Mouse (Mus musculus) cerebellum, postnatal 4 days (tissue): ENCODE results near the gene Chmp1a.
"Not testable (repeated sequence)": the region's sequence is repeated elsewhere in the genome, so short reads cannot be mapped to it uniquely, and the experiment has no call there.

Experiments
- DNase-seq, 2 experiments: peaks; one replicate each; pipeline ENCODE4 v3.0.0; 2022; ENCODE audit warnings: low spot score in 2 of 2, mixed read lengths in 1 of 2

Chmp1a gene

DNA sequence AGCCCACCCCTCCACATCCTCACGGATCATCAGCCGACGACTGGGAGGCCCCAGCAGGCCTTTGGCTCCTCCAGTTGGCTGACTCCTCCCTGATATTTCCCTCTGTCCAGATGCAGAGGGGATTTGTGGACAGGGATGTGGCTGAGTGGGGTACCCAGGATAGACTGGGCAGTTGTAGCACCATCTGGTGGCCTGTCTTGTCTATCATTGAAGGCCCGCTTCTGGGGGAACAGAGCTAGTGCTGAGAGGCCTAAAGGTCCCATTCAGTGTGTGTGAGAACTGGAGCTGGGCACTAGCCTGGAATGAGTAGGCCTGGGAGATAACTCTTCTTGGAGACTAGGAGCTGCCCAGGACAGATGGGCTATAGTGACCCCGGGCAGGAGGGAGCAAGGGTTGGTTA lies 19.2 kb upstream of the Chmp1a start:
- DNase-seq: no peak

DNA sequence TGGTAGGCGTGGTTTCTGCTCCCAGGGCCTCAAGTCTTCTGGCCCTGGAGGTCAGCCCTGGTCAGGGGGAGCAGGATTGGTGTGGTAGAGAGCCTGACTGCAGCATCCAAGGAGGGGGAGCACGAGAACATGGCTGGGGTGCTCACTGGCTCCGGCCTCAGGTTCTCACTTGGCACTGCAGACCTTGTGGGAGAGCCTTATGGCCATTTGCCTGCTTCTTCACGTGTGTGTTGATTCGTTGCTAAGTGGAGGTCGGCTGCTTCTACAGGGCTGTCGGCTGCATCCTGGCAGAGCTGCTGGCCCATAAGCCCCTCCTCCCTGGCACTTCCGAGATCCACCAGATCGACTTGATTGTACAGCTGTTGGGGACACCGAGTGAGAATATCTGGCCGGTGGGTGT lies 17.8 kb upstream of the Chmp1a start:
- not testable (repeated sequence) for DNase-seq

GRCm38 (mm10) chr8:123228416-123228815 lies 15.9 kb upstream of the Chmp1a start:
- DNase-seq: no peak

- DNase-seq: peak; percentile 78 to 89
These were observed 12.0 kb upstream of the Chmp1a start, which contains the start of gene Cdk10 for GRCm38 (mm10) chr8:123224278-123225266. Gene Cdk10 (plus strand): TSS chr8:123224842.

GRCm38 (mm10) chr8:123220917-123221316 lies 8.4 kb upstream of the Chmp1a start:
- DNase-seq: no peak

DNA sequence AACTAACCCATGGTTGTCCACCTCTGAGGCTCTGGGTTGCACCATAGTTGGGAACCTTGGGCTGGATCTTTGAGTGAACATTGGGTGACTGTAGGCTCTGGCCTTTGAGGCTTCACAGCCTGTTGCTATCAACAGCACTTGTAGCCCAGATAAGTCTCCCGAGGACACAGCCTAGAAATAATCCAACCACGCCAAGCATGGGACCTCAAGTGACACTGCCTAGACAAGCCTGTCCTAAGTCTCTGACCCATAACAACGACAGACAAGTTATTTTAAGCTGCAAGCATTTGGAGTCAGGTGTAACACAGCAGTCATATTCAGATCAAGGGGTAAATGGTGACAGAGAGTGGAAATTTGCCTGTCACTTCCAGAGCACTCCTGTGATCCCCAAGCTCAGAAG lies 2.9 kb upstream of the Chmp1a start:
- no peak for DNase-seq

GRCm38 (mm10) chr8:123213118-123213772 lies 682 bp upstream of the Chmp1a start:
- no peak for DNase-seq

GRCm38 (mm10) chr8:123211876-123212275 lies 687 bp downstream of the Chmp1a start:
- no peak for DNase-seq

DNA sequence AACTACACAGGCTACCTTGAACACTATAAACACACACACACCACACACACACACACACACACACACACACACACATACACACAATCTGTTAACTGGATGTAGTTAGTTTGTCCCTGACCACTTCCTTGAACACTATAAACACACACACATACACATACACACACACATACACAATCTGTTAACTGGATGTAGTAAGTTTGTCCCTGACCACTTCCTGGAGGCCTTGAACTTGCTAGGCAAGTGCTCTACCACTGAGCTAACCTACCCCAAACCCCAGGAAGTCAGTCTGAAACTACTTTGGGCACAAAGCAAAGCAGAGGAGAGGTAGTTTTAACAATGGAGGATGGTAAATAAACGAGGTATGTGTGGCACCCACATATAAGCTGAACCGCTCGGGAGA lies 9.0 kb downstream of the Chmp1a start:
- no peak for DNase-seq

DNA sequence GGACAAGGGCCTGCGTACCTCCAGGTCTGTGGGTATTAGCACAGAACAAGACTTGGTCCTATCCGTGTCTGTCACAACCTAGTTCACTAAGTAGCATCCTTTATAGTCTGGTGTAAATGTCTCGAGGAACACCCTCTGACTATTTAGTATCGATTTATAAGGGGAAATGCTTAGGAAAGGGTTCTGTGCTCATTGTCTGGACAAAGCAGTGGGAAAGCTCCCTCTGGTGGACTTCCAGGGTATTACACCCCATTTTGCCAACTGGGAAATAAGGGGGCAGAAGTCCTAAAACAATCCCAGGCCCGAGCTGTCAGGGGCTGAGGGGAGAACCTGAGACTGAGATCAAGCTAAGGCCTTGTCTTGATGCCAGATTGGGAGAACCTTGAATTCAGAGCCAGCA lies 10.3 kb downstream of the Chmp1a start:
- peak; percentile 68 to 84 for DNase-seq

DNA sequence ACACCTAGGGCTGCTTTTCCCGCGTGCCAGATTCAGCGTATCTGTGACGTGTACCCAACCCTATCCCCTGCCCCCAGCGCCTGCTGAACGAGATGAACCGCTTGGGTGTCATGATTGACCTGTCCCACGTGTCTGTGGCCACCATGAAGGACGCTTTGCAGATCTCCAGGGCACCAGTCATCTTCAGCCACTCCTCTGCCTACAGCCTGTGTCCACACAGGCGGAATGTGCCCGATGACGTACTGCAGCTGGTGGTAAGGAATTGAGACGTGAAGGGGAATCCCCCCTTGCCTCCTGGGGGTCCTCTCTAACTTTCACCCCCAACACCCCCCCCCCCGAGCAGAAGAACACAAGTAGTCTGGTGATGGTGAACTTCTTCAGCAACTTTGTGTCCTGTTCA lies 12.7 kb downstream of the Chmp1a start:
- DNase-seq: no peak

- not testable (repeated sequence) for DNase-seq
These were observed 15.5 kb downstream of the Chmp1a start for GRCm38 (mm10) chr8:123197016-123197415.

DNA sequence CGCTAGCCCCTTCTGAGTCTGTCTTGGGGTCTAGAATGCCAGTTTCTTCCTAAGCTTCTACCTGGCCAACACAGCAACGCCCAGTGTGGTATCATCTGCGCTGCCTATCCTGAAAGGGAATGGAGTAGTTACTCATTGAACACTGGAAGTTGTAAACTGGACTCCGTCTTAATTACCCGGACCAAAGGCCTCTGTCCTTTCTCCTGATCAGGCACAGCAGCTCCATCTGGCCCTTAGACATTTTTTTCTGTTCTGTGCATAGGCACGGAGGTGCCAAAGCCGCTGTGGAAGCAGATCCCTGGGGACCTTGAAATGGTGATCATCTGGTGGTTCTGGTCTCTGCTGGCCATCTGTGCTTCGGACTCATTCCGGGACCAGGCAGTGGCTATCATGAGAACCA lies 18.8 kb downstream of the Chmp1a start:
- DNase-seq: no peak

- DNase-seq: no peak
These were observed 20.7 kb downstream of the Chmp1a start for GRCm38 (mm10) chr8:123191908-123192307.

GRCm38 (mm10) chr8:123190678-123191077 lies 21.9 kb downstream of the Chmp1a start:
- DNase-seq: peak; percentile 56 to 71

GRCm38 (mm10) chr8:123188841-123189240 lies 23.7 kb downstream of the Chmp1a start:
- DNase-seq: no peak

- DNase-seq: no peak
These were observed 24.6 kb downstream of the Chmp1a start for GRCm38 (mm10) chr8:123188006-123188405.

- DNase-seq: no peak
These were observed 26.8 kb downstream of the Chmp1a start, which contains the start of gene Dpep1 for GRCm38 (mm10) chr8:123185566-123186409. Gene Dpep1 (plus strand): TSS chr8:123186242.

DNA sequence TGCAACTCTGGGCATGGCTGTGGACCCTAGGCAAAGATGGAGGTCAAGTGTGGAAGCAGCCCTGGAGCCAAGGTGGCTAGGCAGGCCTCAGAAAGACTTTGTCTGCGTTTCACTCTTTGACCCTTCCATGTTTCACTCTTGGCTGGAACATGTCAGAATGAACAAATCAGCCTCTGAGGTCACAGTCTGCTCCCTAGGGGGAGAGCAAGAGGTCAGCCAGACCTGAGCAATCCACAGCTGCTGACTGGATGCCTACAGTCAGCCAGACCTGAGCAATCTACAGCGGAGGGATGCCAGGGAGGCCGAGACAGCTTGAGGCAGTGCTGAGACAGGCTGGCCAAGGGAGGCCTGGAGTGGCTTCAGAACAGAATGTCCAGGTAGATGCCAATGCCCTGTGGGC lies 31.2 kb downstream of the Chmp1a start:
- no peak for DNase-seq

- no peak for DNase-seq
These were observed 54.6 kb downstream of the Chmp1a start, which contains the start of gene Sult5a1 for GRCm38 (mm10) chr8:123157888-123158465. Gene Sult5a1 (minus strand): TSS chr8:123158315.

DNA sequence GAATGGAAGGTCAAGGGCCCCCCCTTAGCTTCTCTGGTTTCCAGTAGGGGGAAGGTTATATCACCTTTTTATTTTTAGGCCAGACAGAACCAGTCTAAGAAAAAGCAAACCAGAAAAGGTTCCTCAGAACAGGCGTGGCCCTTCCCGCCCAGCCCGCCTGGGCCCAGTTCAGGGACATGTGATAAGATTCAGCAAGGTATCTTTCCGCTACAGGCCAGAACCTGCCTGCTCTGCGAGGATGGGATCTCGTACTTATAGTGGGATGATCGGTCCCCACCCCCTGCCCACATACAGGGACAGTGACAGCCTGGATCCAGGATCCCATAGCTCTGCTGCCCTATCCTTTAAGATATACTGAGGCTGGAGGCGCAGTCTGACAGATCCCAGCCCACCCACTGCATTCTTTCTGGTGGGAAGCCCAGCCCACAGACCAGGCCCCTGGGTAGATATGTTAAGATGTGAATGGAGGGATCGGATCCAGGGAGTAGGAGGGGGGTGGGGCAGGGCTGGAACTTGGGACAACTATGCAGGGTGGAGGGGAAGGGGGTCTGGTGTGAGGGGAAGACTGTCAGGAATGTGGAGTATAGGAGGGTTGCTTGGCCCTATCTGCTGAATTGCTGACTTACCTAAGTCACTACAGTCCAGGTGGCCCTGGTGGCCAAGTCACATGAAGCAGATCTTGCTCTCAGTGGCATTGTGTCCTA lies 56.3 kb downstream of the Chmp1a start:
- DNase-seq: no peak
